Mouse (Mus musculus): ENCODE results near the gene E2f6. TPM values are rescaled to one million over a fixed set of nuclear protein-coding genes. Genes with fewer than 3 reads are reported as not detected.

The E2f6 gene
- polyA plus RNA-seq, 2 experiments from 2014 or later: 2.6 to 3.7 TPM

DNA sequence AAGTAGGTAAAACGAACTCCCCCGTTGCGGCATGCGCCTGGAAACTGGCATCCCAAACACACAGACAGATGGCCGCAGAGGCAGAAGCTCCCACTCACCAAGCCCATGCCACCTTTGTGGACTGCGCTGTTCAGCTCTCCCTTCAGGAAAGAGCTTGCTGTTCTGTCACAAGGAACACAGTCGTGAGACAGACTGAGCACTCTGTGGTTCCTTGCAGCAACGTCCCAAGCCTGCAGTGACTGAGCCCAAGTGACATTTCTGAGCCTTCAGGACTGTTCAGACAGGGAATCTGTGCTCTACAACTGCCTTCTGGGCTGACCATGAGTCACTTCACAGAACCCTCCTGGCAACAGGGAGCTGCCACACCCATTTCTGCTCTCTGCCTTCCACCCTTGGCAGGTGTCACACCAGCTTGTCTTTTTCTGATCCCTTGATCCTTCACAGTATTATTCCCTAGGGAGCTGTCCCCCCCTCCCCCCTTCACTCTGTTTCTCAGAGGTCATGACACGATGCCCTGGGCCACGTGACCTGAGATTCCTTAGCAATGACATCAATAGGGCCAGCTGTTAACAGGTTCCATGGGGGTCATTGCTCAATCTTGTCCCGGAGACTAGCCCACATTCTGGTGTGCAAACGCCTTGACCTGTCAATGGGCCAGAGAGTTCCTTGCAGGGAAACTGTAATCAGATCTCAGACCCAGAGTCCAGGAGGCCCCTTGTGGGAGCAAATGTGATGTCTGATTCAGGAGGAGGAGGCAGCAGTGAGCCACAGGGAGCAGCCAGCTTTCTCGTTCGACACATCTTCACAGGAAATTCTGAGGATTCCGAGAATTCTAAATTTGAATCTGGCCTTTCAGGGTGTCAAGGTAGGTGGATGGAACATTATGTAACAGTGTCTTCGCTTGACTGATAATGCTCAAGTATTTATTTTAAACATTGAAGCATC is 39.9 kb downstream of the E2f6 start:
- no peak for ATAC-seq

GRCm38 (mm10) chr12:16853431-16854165 is 42.8 kb downstream of the E2f6 start:
- no peak for ATAC-seq

- ATAC-seq: no peak
Observed at GRCm38 (mm10) chr12:16855632-16856305, 45.0 kb downstream of the E2f6 start.

DNA sequence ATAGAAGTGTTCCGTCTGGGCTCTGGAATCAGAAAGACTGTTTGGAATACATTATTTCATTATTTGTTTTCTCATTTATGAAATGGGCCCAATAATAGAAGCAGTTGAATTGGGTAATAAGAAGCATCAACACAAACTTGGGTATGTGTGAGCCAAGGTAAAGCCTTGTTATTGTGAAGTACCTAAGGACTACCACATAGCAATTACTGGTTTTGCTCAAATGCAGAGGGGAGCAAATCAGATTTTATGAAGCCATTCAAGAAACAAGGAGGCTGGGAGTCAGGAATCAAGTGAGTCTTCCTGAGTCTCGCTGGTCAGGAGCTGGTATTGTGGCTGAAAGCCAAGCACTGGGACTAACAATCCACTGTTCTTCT is 45.5 kb downstream of the E2f6 start:
- no peak for ATAC-seq

GRCm38 (mm10) chr12:16858081-16858480 is 47.3 kb downstream of the E2f6 start:
- ATAC-seq: peak; percentile 91

GRCm38 (mm10) chr12:16859781-16860180 is 49.0 kb downstream of the E2f6 start:
- no peak for ATAC-seq

DNA sequence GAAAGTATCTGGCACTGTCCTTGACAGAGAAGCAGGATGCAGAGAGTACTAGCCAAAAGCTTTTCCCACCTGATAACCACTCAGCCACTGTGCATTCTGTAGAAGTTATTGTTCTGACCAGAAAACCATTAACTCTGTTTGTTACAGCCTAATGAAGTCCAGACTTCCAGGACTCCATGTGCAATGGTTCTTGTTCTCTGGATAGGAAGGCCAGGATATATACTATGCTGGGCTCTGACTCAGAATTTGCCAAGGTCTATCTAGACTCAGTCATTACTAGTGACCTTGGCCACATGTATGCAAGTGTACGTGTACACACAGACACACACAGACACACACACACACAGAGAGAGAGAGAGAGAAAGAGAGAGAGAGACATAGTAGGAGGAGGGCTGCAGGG is 49.8 kb downstream of the E2f6 start:
- ATAC-seq: no peak

DNA sequence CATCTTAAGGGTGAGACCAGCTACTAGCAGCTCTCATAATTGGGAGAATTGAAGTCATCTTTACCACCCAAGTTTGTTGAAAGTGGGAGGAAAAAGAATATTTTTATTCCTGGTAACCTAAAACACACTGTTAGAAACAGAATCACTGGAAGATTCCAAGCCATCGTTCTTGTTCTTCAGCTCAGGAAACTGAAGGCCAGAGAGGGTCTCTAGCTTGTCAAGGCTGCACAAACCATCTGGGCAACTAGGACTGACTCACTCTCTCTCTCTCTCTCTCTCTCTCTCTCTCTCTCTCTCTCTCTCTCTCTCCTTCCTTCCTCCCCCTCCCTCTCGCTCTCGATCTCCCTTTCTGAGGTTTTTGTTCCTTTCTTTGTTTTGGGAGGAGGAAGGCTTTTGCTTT is 50.2 kb downstream of the E2f6 start:
- no peak for ATAC-seq

GRCm38 (mm10) chr12:16864477-16864876 is 53.7 kb downstream of the E2f6 start:
- no peak for ATAC-seq

- ATAC-seq: no peak
Observed at GRCm38 (mm10) chr12:16865871-16866270, 55.1 kb downstream of the E2f6 start.

DNA sequence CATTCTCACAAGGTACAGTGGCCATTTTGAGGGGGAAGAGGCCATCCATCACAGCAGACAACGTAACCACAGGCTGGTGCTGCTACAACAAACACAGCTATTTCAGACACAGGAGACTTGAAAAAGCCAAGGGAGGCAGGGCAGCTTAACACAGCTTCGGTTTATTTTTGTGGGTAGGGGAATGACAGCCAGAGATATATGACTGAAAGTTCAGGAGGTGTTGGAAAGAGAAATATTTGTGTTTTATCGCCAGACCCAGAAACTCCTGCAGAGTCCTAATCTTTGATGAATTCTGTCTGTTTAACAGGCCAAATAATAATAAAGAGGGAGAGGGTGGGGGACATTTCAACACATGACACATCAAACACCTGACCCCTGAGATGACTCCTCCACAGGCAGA is 55.7 kb downstream of the E2f6 start:
- ATAC-seq: no peak

- ATAC-seq: no peak
Observed at GRCm38 (mm10) chr12:16867306-16867705, 56.5 kb downstream of the E2f6 start.

- ATAC-seq: no peak
Observed at GRCm38 (mm10) chr12:16868618-16869017, 57.9 kb downstream of the E2f6 start.

DNA sequence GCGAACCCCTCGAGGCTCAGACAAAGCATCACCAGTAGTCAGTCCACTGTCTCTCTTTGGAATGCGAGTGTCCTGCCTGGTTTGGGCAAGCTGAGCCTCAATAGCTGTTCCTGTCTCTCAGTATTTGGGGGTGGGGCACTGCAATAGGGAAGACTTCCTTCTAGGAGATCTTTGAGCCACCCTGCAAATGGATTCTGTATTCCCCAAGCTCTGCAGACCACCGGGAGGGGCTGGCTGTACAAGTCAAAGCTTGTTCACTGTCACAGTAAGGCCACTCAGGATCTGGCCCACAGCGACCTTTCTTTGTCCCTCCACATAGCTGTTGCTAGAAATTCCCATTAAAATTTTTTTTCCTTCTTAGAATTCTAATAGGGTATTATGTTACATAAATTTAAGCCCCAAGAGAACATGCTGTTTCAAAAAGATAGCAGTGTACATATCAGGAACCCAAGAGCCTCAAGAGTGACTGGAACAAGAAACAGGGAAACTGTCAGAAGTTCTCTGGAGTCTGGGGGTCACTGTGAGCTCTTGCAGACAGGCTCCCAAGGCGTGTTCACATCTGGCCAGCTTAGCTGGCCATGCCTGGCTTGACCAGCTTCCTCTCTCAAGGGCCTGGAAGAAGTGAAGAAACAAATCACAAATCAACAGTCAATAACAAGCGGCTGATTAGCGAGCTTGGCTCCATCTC is 58.5 kb downstream of the E2f6 start:
- no peak for ATAC-seq

DNA sequence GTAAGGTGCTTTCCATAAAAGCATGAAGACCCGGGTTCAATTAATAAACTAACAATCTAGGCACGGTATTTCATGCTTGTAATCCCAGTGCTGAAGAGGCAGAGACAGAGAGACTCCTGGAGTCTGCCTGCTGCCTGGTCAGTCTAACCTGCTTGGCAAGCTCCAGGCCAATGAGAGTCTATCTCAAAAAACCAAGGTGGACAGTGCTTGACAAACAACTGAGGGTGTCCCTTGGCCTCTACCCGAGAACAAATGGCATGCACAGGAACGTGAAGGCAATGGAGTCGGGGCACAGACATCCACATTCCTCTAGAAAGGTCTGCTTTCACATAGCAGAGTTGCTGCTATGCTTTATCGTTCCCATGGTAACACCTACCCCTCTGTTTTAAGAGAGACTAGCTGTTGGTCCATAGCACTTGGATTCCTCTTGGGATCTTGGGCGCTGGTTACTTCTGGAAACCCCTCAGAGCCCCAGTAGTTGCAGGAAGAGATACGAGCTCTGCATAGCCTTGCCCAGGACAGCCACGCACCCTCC is 59.2 kb downstream of the E2f6 start:
- ATAC-seq: no peak

GRCm38 (mm10) chr12:16870405-16871068 is 59.8 kb downstream of the E2f6 start:
- no peak for ATAC-seq

DNA sequence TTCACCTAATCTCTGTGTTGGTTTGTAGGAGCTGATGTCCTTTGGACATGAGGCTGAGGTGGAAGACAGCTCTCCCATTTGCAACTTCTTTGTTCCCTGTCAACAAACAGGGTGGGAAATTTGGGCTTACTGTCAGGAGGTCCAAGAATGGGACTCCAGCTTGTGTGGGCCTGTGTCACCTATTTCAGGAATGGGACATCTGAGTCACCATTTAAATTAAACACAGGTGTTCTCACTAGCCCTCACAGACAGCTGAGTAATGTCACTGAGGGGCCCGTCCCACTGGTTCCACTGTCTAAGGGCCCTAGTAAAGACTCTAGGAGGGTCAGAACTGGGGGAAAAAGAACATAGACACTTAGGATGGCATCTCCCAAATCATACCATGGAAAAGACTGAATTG is 61.2 kb downstream of the E2f6 start:
- no peak for ATAC-seq

DNA sequence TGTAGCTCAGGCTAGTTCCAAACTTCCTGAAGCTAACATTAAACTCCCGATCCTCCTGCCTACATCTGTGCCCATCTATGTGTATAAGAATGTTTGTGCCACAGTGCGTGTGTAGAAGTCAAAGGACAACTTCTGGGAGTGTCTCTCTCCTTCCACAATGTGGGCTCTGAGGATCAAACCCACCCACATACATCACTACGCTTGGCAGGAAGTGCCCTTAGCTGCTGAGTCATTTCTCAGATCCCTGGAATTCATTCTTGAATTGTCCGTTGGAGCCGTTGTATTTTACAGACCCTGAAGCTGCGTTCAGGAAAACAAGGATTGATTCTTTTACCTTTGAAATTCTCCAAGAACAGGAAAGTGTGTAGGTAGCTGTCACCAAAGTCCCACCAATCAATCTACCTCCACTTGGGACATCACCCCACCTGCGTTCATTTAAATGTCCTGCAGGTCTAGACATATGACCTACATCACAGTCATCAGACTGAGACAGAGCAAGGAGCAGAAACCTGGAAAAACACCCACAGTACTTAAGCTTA is 62.2 kb downstream of the E2f6 start:
- ATAC-seq: no peak

GRCm38 (mm10) chr12:16873549-16873948 is 62.8 kb downstream of the E2f6 start:
- ATAC-seq: no peak

DNA sequence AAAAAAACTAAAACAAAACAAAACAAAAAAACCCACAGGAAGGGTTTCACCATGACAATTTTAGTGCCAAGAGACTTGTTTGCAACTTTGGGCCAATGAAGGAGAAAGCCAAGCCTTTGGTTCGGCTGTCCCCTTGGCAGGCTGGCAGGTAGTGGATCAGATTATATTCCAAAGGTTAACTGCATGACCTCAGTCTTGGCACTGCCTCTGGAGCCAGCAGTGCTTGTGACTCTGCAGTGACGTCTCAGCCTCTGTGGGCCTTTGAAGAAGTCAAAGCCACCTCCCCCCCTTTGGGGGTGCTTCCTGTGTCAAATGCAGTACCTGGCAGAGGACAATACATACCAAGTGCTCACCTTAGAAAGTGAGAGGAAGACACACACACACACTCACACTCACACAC is 63.3 kb downstream of the E2f6 start:
- ATAC-seq: peak; percentile 91

DNA sequence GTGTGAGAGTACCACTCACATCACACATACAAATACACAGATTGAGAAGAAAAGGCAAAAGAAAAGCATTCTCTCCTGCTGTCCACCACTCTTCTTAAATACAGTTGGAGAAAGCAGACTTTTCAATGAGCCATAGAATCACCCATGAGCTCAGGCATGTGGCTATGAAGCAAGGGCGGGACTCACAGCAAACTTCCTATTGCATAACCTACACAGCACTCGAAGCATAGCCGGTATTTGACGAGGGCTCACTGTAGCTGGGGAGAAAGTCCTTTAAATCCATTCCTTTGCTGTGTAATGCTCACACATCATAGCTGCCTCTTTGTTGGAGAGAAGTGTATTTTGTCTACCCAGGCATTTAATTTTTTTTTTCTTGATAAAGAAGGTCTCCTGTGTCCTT is 64.5 kb downstream of the E2f6 start:
- ATAC-seq: no peak

DNA sequence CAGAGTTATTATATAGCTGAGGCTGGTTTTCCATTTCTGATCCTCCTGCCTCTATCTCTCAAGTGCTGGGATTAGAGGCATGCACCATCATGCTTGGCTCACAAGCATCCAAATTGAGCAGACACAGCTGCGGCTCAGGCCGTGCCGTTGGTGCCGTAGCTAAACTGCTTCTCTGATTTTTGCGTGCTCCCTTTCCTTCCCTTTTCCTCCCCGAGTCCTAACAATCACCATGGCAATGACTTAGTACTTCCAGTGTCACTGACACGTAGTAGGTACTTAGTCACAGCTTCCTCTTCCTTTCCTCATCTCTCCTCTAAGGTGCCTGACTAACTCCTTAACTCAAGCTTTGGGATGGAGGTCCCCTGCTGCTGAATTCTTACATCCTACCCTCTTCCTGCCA is 64.9 kb downstream of the E2f6 start:
- no peak for ATAC-seq

Measured in CD4-positive, CD25-positive, alpha-beta regulatory T cell, adult 4 months (primary cell).